Mouse (Mus musculus) neural tube, embryonic 12.5 days (tissue): ENCODE results near the gene Gm48552. TPM values are rescaled to one million over a fixed set of nuclear protein-coding genes. Genes with fewer than 3 reads are reported as not detected.
A peak's percentile ranks its signal among the peaks of the same experiment; 100 is the strongest.

Source experiments
- ATAC-seq: fragments of 200-750 bp; cut with Nextera tagmentation; 2 replicates; pipeline ENCODE4 v1.8.0; 2017; ENCODE audit warnings: low read depth, mild to moderate bottlenecking, moderate TSS enrichment, moderate library complexity; ENCODE audit not compliant: low FRiP score
- H3K27ac ChIP-seq: fragments of 300-500 bp; sonication (generic); 2 replicates; pipeline ENCODE4 v1.5.1; 2016
- H3K27me3 ChIP-seq: fragments of 300-500 bp; sonication (generic); replicated peaks from 2 replicates; pipeline ENCODE4 v1.6.1; 2016; ENCODE audit warnings: mild to moderate bottlenecking
- H3K36me3 ChIP-seq: fragments of 300-500 bp; sonication (generic); 2 replicates; pipeline ENCODE4 v1.6.1; 2016; ENCODE audit warnings: mild to moderate bottlenecking
- H3K4me1 ChIP-seq: fragments of 300-500 bp; sonication (generic); 2 replicates; pipeline ENCODE4 v1.6.1; 2016
- H3K4me2 ChIP-seq: fragments of 300-500 bp; sonication (generic); replicated peaks from 2 replicates; pipeline ENCODE4 v1.6.1; 2016; ENCODE audit warnings: mild to moderate bottlenecking
- H3K4me3 ChIP-seq: fragments of 300-500 bp; sonication (generic); 2 replicates; pipeline ENCODE4 v1.5.1; 2016
- H3K9ac ChIP-seq: fragments of 300-500 bp; sonication (generic); 2 replicates; pipeline ENCODE4 v1.6.1; 2016; ENCODE audit warnings: mild to moderate bottlenecking
- H3K9me3 ChIP-seq: fragments of 300-500 bp; sonication (generic); 2 replicates; pipeline ENCODE4 v1.6.1; 2016; ENCODE audit warnings: mild to moderate bottlenecking
- WGBS: fragments of 180-500 bp; shearing (Covaris S2); methylation state at CpG from one replicate; pipeline ENCODE4 v1.1.7; 2016; 5-methylcytosine and 5-hydroxymethylcytosine counted together
- polyA plus RNA-seq: library from polyadenylated mRNA; unstranded; fragments of >200 nt; fragmentation: Nextera tagmentation; extraction: Ambion mirVana; gene quantifications from 2 replicates; pipeline ENCODE4 v1.2.1, GENCODE M21; 2016

Gene Gm48552
- polyA plus RNA-seq, 1 experiment from 2014 or later = 2.3 TPM

- Histone ChIP-seq H3K9ac (no peak overlapping the region), H3K36me3 (no peaks in the 10 kb centered on the region), H3K27ac (no peak overlapping the region), H3K4me3 (no peak overlapping the region), H3K9me3 (no peaks in the 10 kb centered on the region), H3K4me2 (no peak overlapping the region), H3K27me3 (peaks cover 71% of the 10 kb centered on the region), H3K4me1 (peaks cover 55% of the 10 kb centered on the region)
- ATAC-seq = no peak
- WGBS = 71% methylated on average over 8 of the region's 8 CpGs
Observed at GRCm38 (mm10) chr10:81427804-81428506, 39.1 kb downstream of the Gm48552 start.

- H3K36me3 ChIP-seq = no peaks in the 10 kb centered on the region
- H3K4me3 ChIP-seq = no peak overlapping the region
- no peak for ATAC-seq
- no peaks in the 10 kb centered on the region for H3K9me3 ChIP-seq
- peaks cover 69% of the 10 kb centered on the region for H3K27me3 ChIP-seq
- peaks cover 61% of the 10 kb centered on the region for H3K4me1 ChIP-seq
- H3K9ac ChIP-seq = no peak overlapping the region
- H3K4me2 ChIP-seq = no peak overlapping the region
- H3K27ac ChIP-seq = no peak overlapping the region
- WGBS = 87% methylated on average over 7 of the region's 7 CpGs
Observed at GRCm38 (mm10) chr10:81428507-81428870, 39.7 kb downstream of the Gm48552 start.

DNA sequence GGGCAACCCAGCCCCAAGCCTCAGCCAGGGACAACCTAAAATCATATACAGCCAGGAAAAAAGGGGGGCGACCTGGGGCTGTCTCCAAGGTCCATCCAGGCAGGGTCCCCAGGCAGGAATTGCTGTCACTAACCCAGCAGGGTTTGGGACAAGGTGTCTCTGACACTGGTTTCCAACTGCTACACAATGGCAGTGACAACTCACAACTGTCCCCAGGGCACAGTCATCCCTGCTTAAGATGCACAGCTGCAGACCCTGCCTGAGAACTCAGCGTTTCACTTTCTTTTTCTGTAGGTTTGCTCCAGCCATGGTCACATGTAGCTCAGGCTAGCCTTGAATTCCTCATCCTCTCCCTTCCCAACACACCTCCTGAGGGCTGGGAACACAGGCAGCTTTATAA lies 40.3 kb downstream of the Gm48552 start:
- Histone ChIP-seq H3K9ac (no peak overlapping the region), H3K27me3 (peaks cover 63% of the 10 kb centered on the region), H3K4me2 (peak overlapping the region; percentile 94), H3K4me1 (peaks cover 60% of the 10 kb centered on the region), H3K4me3 (no peak overlapping the region), H3K27ac (no peak overlapping the region), H3K36me3 (no peaks in the 10 kb centered on the region), H3K9me3 (no peaks in the 10 kb centered on the region)
- 17% methylated on average over 2 of the region's 2 CpGs for WGBS
- ATAC-seq = no peak

- Histone ChIP-seq H3K36me3 (no peaks in the 10 kb centered on the region), H3K27me3 (peaks cover 57% of the 10 kb centered on the region), H3K9ac (peak overlapping the region; percentile 92), H3K4me2 (peak overlapping the region; percentile 94), H3K4me3 (peak overlapping the region; percentile 84), H3K9me3 (no peaks in the 10 kb centered on the region), H3K4me1 (peaks cover 55% of the 10 kb centered on the region), H3K27ac (peak overlapping the region; percentile 69)
- WGBS = under 1% methylated on average over 20 of the region's 20 CpGs
- peak; percentile 5; the same call in 1 of the 2 replicates for ATAC-seq
Observed at GRCm38 (mm10) chr10:81429605-81430061, 40.8 kb downstream of the Gm48552 start.

DNA sequence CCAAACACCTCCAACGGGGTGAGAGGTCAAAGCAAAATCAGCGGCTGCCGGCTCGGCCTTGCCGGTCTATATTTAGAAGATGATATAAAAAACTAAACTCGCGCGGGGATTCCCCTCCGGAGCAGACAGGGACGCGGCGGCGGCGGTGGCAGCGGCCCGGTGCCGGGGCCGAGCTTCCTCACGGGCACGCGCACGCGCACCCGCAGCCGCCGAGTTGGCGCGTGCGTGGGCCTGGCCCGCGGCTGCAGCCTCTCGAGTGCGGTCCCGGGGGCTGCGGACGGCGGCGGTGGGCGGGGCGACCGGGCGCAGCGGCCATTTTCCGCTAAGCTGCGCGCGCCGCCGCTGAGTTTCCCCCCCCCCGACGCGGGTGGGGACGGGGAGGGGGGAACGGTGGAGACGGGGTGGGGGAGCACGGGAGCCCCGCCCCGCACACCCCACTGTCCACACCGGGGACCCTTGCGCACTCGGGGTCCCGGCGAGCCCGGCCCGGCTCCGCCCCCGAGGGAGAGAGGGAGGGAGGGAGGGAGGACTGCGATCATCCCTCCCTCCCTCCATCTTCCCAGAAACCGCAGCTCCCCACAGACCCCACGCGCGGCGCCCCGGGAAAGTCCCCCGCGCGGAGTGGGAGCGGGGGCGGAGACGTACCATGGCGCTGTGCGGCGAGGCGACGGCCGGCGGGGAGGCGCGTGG lies 41.5 kb downstream of the Gm48552 start:
- peaks cover 48% of the 10 kb centered on the region for H3K4me1 ChIP-seq
- peak overlapping the region; percentile 69 for H3K27ac ChIP-seq
- H3K27me3 ChIP-seq = peaks cover 51% of the 10 kb centered on the region
- no peaks in the 10 kb centered on the region for H3K36me3 ChIP-seq
- WGBS = under 1% methylated on average over 53 of the region's 89 CpGs
- 0 out of 2 replicates have a peak, but pooled peaks have one; percentile 5 for ATAC-seq
- no peaks in the 10 kb centered on the region for H3K9me3 ChIP-seq
- peak overlapping the region; percentile 84 for H3K4me3 ChIP-seq
- peak overlapping the region; percentile 94 for H3K4me2 ChIP-seq
- H3K9ac ChIP-seq = peak overlapping the region; percentile 92

GRCm38 (mm10) chr10:81430831-81431525 lies 42.2 kb downstream of the Gm48552 start:
- ATAC-seq = peak; percentile 5; the same call in 1 of the 2 replicates
- H3K4me3 ChIP-seq = peak overlapping the region; percentile 84
- H3K27me3 ChIP-seq = peaks cover 44% of the 10 kb centered on the region
- peak overlapping the region; percentile 92 for H3K9ac ChIP-seq
- 1% methylated on average over 55 of the region's 70 CpGs for WGBS
- H3K36me3 ChIP-seq = no peaks in the 10 kb centered on the region
- no peaks in the 10 kb centered on the region for H3K9me3 ChIP-seq
- H3K27ac ChIP-seq = peak overlapping the region; percentile 69
- H3K4me1 ChIP-seq = peaks cover 43% of the 10 kb centered on the region
- peak overlapping the region; percentile 94 for H3K4me2 ChIP-seq

DNA sequence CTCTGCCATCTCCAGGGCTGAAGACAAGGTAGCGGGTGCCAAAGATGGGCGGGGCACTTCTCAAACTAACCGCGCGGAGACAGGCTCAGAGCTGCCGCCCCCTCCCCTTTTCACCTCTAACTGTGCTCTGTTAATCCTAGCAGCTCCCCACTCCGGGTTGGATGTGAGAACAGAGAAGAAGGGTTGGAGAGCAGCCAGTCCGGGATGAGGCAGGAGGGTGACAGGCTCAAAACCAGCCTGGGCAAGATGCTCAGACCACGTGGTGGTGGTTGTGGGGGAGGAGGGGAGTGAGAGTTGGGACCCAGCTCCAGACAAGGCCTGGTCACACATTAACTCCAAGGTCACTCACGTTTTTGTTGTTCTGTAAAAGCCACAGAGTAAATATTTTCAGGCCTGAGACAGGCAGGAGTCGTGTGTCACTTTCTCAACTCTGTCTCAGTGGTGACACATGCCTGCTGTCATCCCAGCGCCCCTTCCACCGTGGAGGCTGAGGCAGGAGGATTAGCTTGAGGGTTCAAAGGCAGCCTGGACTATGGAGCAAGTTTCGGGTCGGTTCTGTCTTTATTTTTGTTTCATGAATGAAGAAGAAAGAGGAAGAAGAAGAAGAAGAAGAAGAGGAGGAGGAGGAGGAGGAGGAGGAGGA lies 42.8 kb downstream of the Gm48552 start:
- Histone ChIP-seq H3K9me3 (no peaks in the 10 kb centered on the region), H3K4me1 (peaks cover 36% of the 10 kb centered on the region), H3K9ac (0 out of 2 replicates have a peak overlapping the region, but pooled peaks have one; percentile 92), H3K4me2 (peak overlapping the region; percentile 94), H3K4me3 (peak overlapping the region; percentile 84), H3K27me3 (peaks cover 37% of the 10 kb centered on the region), H3K36me3 (no peaks in the 10 kb centered on the region), H3K27ac (0 out of 2 replicates have a peak overlapping the region, but pooled peaks have one; percentile 69)
- WGBS = 16% methylated on average over 15 of the region's 15 CpGs
- ATAC-seq = no peak

DNA sequence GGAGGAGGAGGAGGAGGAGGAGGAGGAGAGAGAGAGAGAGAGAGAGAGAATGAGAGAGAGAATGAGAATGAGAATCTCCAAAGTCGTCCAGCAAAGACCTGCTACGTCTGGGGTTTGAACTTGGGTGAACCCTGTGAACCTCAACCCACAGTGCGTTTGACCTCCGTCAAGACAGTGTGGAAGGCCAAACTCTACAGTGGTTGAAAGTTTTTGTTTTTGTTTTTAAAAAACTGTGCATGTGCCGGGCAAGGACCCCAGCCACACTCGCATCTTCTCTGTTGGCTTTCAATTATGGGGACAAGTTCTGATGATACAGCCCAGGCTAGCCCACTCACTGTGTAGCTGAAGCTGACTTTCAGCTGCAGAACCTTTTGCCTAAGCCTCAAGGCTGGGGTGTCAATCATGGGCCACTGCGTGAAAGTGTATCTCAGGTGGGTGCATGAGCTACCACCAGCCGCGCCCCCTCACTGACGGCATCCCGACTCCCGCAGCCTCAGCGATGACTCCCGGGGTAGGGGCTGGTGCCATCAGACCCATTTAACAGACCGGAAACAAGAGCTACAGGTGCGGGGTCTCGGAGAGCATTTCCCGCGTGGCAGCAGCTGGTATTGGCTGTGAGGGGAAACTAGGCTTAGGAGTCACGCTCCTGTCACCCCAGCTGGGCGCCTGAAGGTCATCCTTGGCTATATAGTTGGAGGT lies 43.5 kb downstream of the Gm48552 start:
- WGBS = 66% methylated on average over 21 of the region's 21 CpGs
- ATAC-seq = peak; percentile 11
- Histone ChIP-seq H3K36me3 (no peaks in the 10 kb centered on the region), H3K9ac (no peak overlapping the region), H3K27ac (no peak overlapping the region), H3K9me3 (no peaks in the 10 kb centered on the region), H3K4me1 (peaks cover 30% of the 10 kb centered on the region), H3K4me3 (no peak overlapping the region), H3K4me2 (peak overlapping the region; percentile 53), H3K27me3 (peaks cover 30% of the 10 kb centered on the region)

DNA sequence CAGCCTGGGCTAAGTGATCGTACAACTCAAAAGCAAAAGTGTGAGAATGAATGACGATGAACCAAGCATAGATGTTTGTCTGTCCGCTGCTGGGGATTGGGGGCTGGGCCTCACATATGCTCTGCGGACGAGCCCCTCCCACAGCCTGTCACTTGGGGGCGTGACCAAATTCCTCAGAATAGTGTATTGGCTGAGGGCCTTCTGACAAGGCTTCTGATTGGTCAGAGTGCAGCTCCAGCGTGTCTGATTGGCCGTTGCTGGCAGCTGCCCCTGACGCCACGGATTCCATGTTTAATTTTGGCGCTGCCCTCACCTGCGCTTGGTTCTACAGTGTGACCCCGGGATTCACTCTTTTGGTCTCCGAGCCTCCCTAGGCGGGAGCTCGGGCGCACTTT lies 44.1 kb downstream of the Gm48552 start:
- 5% methylated on average over 17 of the region's 17 CpGs for WGBS
- Histone ChIP-seq H3K27ac (no peak overlapping the region), H3K27me3 (peaks cover 25% of the 10 kb centered on the region), H3K36me3 (no peaks in the 10 kb centered on the region), H3K4me3 (no peak overlapping the region), H3K4me1 (peaks cover 30% of the 10 kb centered on the region), H3K9ac (no peak overlapping the region), H3K9me3 (no peaks in the 10 kb centered on the region), H3K4me2 (peak overlapping the region; percentile 53)
- peak; percentile 81 for ATAC-seq

GRCm38 (mm10) chr10:81433541-81434289 lies 44.9 kb downstream of the Gm48552 start:
- ATAC-seq = no peak
- Histone ChIP-seq H3K4me1 (peaks cover 30% of the 10 kb centered on the region), H3K9ac (no peak overlapping the region), H3K4me2 (peak overlapping the region; percentile 53), H3K4me3 (no peak overlapping the region), H3K27ac (no peak overlapping the region), H3K9me3 (no peaks in the 10 kb centered on the region), H3K36me3 (no peaks in the 10 kb centered on the region), H3K27me3 (peaks cover 17% of the 10 kb centered on the region)
- 76% methylated on average over 26 of the region's 26 CpGs for WGBS
